1 mouse cellular context compared by ENCODE assay signal in the genomic region with DNA sequence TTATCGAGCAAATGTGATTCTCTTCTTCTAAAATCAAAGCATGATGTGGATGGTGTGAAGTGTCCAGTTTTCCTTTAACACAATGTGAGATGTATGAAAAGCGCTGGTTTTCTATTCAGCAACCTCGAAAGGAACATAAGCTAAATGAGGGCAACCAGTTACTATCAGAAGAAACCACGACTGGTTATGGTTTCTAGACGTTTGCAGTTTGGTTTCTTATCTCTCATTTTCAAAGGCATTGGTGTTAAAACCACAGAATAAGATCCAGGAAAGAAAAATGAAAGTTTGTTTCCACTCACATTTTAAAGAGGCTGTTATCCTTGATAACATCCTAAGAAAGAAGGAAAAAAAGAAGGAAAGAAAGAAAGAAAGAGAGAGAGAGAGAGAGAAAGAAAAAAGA.
A peak's percentile ranks its signal among the peaks of the same experiment; 100 is the strongest.
TF ChIP-seq lines count a peak whose summit lies in the region.

No protein-coding gene starts in this region.

TF ChIP-seq in MEL, 35 proteins besides CTCF, POLR2A, EP300 and RAD21 (continued from another document):
- TF ChIP-seq POLR2AphosphoS2 (IDR thresholded peaks at IDR 0.05; ENCODE audit: low read length), result no peak
- TF ChIP-seq CHD1 (IDR thresholded peaks at IDR 0.05; ENCODE audit: low read depth, low read length), result no peak
- TF ChIP-seq UBTF (IDR thresholded peaks at IDR 0.05; ENCODE audit: borderline replicate concordance, insufficient read depth, low read depth, low read length), result no peak
- TF ChIP-seq TBP (IDR thresholded peaks at IDR 0.05; ENCODE audit: low read depth, low read length), result peak; percentile 47; the same call in 1 of the 2 replicates
- TF ChIP-seq KAT2A (conservative IDR thresholded peaks at IDR 0.05; ENCODE audit: low read depth, low read length), result no peak
- TF ChIP-seq GABPA (IDR thresholded peaks at IDR 0.05; ENCODE audit: low read depth, low read length), result no peak
- TF ChIP-seq ZNF384 (IDR thresholded peaks at IDR 0.05; ENCODE audit: low read depth, low read length), result 0 out of 2 replicates have a peak, but pooled peaks have one; percentile 19
- TF ChIP-seq HCFC1 (IDR thresholded peaks at IDR 0.05; ENCODE audit: low read depth, low read length), result 0 out of 2 replicates have a peak, but pooled peaks have one; percentile 20
